Mouse (Mus musculus) neural tube, embryonic 13.5 days (tissue): Measurements from ENCODE around the gene Wwc1. TPM values are rescaled to one million over a fixed set of nuclear protein-coding genes. Genes with fewer than 3 reads are reported as not detected.

Source experiments
- ATAC-seq: fragments of 200-750 bp; cut with Nextera tagmentation; 2 replicates; pipeline ENCODE4 v1.8.0; 2017; ENCODE audit warnings: low read depth, mild to moderate bottlenecking, moderate TSS enrichment, moderate library complexity
- H3K27ac ChIP-seq: fragments of 300-500 bp; sonication (generic); replicated peaks from 2 replicates; pipeline ENCODE4 v1.5.1; 2015; ENCODE audit warnings: moderate library complexity, mild to moderate bottlenecking, inconsistent platforms
- H3K27me3 ChIP-seq: fragments of 300-500 bp; sonication (generic); 2 replicates; pipeline ENCODE4 v1.6.1; 2015; ENCODE audit warnings: mild to moderate bottlenecking, inconsistent platforms
- H3K36me3 ChIP-seq: fragments of 300-500 bp; sonication (generic); 2 replicates; pipeline ENCODE4 v1.6.1; 2015; ENCODE audit warnings: mild to moderate bottlenecking, inconsistent platforms
- H3K4me1 ChIP-seq: fragments of 300-500 bp; sonication (generic); replicated peaks from 2 replicates; pipeline ENCODE4 v1.6.1; 2015; ENCODE audit warnings: inconsistent platforms
- H3K4me2 ChIP-seq: fragments of 300-500 bp; sonication (generic); 2 replicates; pipeline ENCODE4 v1.6.1; 2015; ENCODE audit warnings: inconsistent platforms, mild to moderate bottlenecking, moderate library complexity
- H3K4me3 ChIP-seq: fragments of 300-500 bp; sonication (generic); 2 replicates; pipeline ENCODE4 v1.5.1; 2015; ENCODE audit warnings: mild to moderate bottlenecking, inconsistent platforms
- H3K9ac ChIP-seq: fragments of 300-500 bp; sonication (generic); 2 replicates; pipeline ENCODE4 v1.6.1; 2015; ENCODE audit warnings: moderate library complexity, mild to moderate bottlenecking, inconsistent platforms
- H3K9me3 ChIP-seq: fragments of 300-500 bp; sonication (generic); 2 replicates; pipeline ENCODE4 v1.6.1; 2016; ENCODE audit warnings: inconsistent platforms
- WGBS: fragments of 180-500 bp; shearing (Covaris S2); methylation state at CpG from one replicate; pipeline ENCODE4 v1.1.7; 2015; 5-methylcytosine and 5-hydroxymethylcytosine counted together
- polyA plus RNA-seq: library from polyadenylated mRNA; unstranded; fragments of >200 nt; fragmentation: Nextera tagmentation; extraction: Ambion mirVana; gene quantifications from 2 replicates; pipeline ENCODE4 v1.2.1, GENCODE M21; 2015

Wwc1 gene
- polyA plus RNA-seq: 6.3 TPM in 2 replicates

DNA sequence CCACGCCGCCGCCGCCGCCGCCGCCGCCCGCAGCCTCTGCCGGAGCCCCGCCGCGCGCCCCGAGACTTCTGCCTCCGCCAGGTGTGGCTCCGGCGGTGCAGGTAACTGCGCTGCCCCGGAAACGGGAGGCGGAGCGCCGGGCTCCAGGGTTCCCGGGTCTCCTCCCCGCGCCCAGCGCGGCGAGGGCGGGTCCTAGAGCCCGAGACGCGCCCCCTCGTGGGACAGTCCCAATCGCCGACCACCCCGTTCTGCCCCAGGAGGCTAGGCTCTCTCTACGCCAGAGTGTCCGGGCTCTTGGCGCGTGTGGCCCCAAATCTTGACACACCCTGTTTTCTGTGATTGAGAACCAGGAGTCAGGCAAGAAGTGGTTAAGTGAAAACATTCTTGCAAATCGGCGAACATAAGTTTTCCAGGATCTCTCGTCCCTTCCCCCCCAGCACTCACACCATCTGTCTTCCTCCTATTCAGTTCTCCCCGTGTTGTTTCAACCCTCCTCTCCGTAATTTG is at the start of gene Wwc1:
Gene Wwc1 (minus strand): TSS at position 117 of the 507 bp plus-strand sequence.
- Histone ChIP-seq H3K27ac (peak within 1 kb of the TSS; percentile 2; the same call in 1 of the 2 replicates), H3K4me1 (peaks cover 42% of the 10 kb centered on the region), H3K27me3 (peaks cover 30% of the 10 kb centered on the region), H3K36me3 (no peaks in the 10 kb centered on the region), H3K9ac (peak within 1 kb of the TSS; percentile 85), H3K4me3 (peak within 1 kb of the TSS; percentile 86), H3K9me3 (no peaks in the 10 kb centered on the region), H3K4me2 (peak within 1 kb of the TSS; percentile 89)
- peak; percentile 72 for ATAC-seq
- 1% methylated on average over 46 of the region's 47 CpGs for WGBS

DNA sequence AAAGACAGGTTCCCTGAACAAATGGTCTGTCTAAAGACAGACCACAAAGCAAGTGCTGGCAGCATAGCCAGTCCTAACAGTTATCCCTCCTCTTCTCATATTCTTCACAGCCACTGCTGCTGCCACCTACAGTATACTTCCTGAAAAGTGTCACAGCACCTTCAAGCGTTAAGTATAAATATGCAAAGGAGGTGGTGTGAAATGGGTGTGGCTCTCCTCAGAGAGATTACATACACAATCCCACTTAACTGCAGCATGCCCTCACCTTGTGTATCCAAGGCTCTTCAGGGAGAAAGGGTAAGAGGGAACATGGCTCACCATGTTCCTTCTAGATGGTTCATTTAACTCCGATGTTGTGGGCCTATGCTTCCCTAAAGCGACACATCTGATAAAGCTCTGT is 39.7 kb upstream of the Wwc1 start:
- Histone ChIP-seq H3K36me3 (peaks cover 24% of the 10 kb centered on the region), H3K4me1 (no peaks in the 10 kb centered on the region), H3K9me3 (peaks cover 12% of the 10 kb centered on the region; the same call in 1 of the 2 replicates), H3K9ac (no peak overlapping the region), H3K4me3 (no peak overlapping the region), H3K4me2 (no peak overlapping the region), H3K27me3 (no peaks in the 10 kb centered on the region), H3K27ac (no peak overlapping the region)
- no peak for ATAC-seq
- WGBS: 75% methylated on average over 3 of the region's 3 CpGs

DNA sequence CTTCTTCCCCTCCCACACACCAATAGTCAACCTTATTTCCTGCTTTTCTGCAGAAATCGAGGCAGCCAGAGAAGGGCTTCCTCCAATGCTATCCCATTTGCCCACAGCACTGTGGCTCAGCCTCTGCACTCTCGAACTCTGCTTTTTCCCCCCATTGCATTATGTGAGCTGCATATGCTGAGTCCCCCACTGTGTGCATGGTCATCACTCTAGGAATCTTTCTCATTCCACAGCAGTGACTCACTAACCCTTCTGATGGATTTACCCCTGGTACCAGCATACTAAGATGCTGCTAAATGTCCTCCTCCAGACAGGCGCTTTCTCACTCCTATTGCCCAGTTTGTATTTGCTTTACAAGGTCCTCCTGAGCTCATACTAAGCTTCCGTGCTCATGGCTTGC is 32.9 kb upstream of the Wwc1 start:
- 88% methylated on average over 4 of the region's 4 CpGs for WGBS
- H3K4me3 ChIP-seq: no peak overlapping the region

DNA sequence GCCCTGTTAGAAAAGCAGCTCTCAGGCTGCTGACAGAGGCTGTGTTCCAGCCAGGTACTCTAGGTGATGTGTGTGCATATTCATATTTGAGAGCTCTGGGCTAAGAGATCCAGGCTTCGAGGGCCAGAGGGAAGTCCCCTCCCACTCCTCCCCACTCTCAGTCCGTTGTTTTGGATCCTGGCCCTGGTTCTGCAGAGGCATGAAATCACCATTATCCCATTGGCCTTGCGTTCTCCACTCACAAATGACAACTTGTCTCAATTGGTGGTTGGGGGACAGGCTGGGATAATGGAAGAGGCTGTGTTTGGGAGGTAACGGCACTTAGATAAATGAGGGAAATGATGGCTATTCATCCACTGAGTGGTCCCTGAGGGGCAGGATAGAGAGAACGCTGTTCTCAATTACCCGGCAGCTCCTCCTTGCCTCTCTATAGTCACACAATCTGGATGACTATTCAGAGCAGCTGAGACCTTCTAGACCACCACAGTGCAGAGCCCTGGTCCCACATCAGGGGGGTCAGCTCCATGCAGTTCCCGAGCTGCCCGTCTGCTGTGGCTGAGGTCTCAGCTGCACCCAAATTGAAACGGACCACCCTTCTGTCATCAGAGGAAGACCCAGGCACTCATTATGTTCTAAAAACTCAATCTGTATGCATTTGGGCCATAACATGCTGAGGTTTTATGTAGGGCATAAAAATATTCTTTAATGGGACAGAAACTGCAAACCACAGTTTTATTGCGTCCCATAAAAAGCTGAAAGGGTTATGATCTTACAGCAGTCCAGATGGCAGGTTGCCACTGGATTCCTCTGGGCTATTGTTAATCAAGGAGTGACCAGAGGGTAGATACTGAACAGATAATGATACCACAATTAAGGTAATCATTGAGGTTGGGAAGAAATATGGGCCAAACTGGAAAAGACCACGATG is 29.2 kb upstream of the Wwc1 start:
- Histone ChIP-seq H3K4me3 (no peak overlapping the region), H3K27me3 (no peaks in the 10 kb centered on the region; the same call in 1 of the 2 replicates), H3K4me2 (no peak overlapping the region), H3K27ac (peak overlapping the region; percentile 64), H3K9me3 (no peaks in the 10 kb centered on the region), H3K4me1 (peaks cover 18% of the 10 kb centered on the region), H3K36me3 (peaks cover 16% of the 10 kb centered on the region), H3K9ac (no peak overlapping the region)
- peak; percentile 88 for ATAC-seq
- 10% methylated on average over 11 of the region's 11 CpGs for WGBS

More for the DNA sequence above, 32.9 kb upstream of the Wwc1 start:
- no peak overlapping the region for H3K4me2 ChIP-seq
- ATAC-seq: no peak
- H3K36me3 ChIP-seq: peaks cover 9% of the 10 kb centered on the region
- peaks cover 18% of the 10 kb centered on the region for H3K4me1 ChIP-seq
- H3K27me3 ChIP-seq: no peaks in the 10 kb centered on the region; the same call in 1 of the 2 replicates
- no peak overlapping the region for H3K27ac ChIP-seq
- no peaks in the 10 kb centered on the region for H3K9me3 ChIP-seq
- no peak overlapping the region for H3K9ac ChIP-seq

DNA sequence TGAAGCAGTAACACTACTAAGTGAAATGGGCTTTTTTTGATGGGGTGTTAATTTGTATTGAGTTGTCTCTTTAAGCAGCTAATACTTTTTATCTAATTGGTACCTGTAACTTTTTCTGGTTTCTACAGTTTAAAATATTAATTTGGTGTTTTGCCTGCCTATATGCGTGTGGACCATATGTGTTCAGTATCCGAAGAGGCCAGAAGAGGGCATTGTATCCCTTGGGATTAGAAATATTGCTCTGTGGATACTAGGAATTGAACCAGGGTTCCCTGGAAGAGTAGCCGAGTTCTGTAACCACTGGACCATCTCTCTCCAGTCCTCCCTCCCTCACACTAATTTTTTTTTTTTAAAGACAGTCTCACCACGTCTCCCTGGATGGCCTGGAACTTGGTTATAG is 22.6 kb upstream of the Wwc1 start:
- Histone ChIP-seq H3K9me3 (no peaks in the 10 kb centered on the region), H3K36me3 (peaks cover 4% of the 10 kb centered on the region), H3K4me2 (no peak overlapping the region), H3K4me3 (no peak overlapping the region), H3K4me1 (peaks cover 29% of the 10 kb centered on the region), H3K9ac (no peak overlapping the region), H3K27ac (no peak overlapping the region), H3K27me3 (peaks cover 17% of the 10 kb centered on the region)
- ATAC-seq: no peak
- 53% methylated on average over 4 of the region's 4 CpGs for WGBS

DNA sequence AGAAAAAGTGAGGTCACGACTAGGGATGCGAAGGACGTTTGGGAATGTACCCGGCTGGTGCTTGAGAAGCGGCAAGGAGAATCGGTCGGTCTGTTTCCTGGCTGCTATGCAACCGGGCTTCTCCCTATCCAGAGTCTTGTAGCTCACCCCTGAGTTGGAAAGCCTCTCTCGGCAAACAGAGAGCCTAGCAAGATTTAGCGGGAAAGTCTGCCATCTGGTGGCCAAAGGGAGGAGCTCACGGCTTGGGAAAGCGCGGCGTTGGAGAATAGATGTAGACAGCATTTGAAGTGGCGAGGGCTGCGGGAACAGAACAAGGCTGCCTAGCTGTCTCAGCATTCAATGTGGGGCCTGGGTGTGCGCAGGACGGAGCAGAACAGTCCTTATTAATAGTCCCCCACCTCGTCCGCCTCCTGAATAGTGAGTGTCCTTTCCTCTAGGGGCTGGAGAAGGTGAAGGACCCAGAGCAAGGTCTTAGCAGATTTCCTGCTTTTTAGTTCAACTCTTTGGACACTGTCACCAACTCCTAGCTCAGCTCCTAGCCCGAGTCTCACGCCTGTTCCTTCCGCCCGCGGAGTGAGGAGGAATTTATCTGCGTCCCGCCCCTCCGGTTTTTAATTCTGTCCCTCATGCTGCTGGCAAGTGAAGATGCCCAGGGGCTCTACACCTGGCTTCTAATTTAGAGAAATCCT is 21.1 kb upstream of the Wwc1 start:
- Histone ChIP-seq H3K36me3 (no peaks in the 10 kb centered on the region), H3K4me1 (peaks cover 29% of the 10 kb centered on the region), H3K27me3 (peaks cover 17% of the 10 kb centered on the region), H3K4me2 (peak overlapping the region; percentile 45), H3K4me3 (peak overlapping the region; percentile 9; the same call in 1 of the 2 replicates), H3K9me3 (no peaks in the 10 kb centered on the region), H3K9ac (peak overlapping the region; percentile 41; the same call in 1 of the 2 replicates), H3K27ac (no peak overlapping the region)
- peak; percentile 81 for ATAC-seq
- 4% methylated on average over 28 of the region's 28 CpGs for WGBS

DNA sequence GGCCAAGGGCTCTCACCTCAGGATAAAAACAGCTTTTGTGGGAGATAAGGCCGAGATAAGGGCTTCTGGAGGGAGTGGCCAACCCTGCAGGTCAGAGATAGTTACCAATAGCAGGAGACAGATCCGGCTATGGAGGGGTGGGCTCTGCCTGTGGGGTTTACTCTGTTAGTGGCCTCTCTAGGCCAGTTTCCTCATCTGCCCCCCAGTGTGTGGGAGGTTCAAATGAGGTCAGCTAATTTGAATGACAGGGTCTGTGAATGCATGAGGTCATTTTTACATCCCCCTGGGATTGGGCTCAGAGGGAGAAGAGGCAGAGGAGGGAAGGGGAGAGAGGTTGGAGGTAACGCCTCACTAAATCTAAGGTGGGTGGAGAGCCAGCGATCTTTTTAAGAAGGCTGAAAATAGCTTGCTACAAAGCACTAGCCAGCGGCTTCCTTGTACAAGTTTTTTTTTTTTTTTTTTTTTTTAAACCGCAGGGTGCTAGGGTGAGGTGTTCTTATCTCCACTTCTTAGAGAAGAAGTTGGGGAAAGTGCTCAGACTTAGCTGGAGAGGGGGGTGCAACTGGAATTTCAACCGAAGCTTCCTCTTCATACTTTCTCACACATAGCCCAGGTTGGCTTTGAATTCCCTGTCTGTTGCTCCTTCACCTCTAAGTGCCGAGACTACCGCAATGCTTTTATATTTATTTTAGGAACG is 20.4 kb upstream of the Wwc1 start:
- 2% methylated on average over 10 of the region's 10 CpGs for WGBS
- Histone ChIP-seq H3K9me3 (no peaks in the 10 kb centered on the region), H3K27me3 (peaks cover 17% of the 10 kb centered on the region), H3K9ac (no peak overlapping the region), H3K4me2 (peak overlapping the region; percentile 45), H3K4me1 (peaks cover 29% of the 10 kb centered on the region), H3K36me3 (no peaks in the 10 kb centered on the region), H3K27ac (no peak overlapping the region), H3K4me3 (peak overlapping the region; percentile 9; the same call in 1 of the 2 replicates)
- peak; percentile 57; the same call in 1 of the 2 replicates for ATAC-seq

DNA sequence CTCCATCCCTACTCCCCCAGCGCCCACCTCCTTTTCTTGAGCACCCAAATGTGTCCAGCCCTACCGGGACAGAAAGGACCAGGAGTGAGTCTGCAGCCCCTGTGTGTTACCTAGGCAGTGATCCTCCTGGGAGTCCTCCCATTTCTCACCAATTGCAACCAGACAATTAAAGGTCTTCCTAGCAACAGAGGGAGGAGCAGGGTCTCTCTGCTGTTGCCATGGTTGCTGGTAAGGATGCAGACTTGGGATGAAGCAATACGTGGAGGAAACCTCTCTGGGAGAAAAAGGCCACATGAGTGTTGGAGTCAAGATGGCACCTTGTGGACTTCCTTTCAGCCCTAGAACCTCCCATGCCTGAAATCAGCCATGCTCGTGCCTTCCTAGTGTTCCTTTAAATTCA is 19.7 kb upstream of the Wwc1 start:
- H3K9ac ChIP-seq: peak overlapping the region; percentile 31; the same call in 1 of the 2 replicates

DNA sequence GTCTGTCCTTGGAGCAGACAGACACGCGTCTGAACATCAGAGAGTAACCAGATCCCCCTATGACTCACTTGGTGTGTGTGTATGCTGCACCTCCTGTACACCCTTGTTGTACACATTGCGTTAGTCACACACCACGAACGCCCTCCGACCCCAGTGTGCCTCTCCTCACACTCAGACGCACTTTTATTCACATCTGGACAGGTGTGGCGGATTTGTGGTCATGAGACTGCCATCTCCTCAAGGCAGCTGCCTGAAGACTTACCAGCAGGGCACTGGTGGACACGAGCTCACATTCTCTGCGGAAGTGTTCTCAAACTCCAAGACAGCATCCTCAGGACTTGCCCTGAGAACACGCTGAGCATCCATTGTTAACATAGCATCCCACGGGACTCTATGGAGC is 17.7 kb upstream of the Wwc1 start:
- WGBS: 80% methylated on average over 12 of the region's 12 CpGs
- no peak for ATAC-seq
- H3K36me3 ChIP-seq: no peaks in the 10 kb centered on the region

More for the DNA sequence above, 19.7 kb upstream of the Wwc1 start:
- Histone ChIP-seq H3K9me3 (no peaks in the 10 kb centered on the region), H3K27ac (0 out of 2 replicates have a peak overlapping the region, but pooled peaks have one; percentile 18), H3K27me3 (peaks cover 17% of the 10 kb centered on the region), H3K36me3 (no peaks in the 10 kb centered on the region), H3K4me2 (peak overlapping the region; percentile 21; the same call in 1 of the 2 replicates), H3K4me3 (no peak overlapping the region), H3K4me1 (peaks cover 29% of the 10 kb centered on the region)
- WGBS: 6% methylated on average over 4 of the region's 4 CpGs
- peak; percentile 28; the same call in 1 of the 2 replicates for ATAC-seq

DNA sequence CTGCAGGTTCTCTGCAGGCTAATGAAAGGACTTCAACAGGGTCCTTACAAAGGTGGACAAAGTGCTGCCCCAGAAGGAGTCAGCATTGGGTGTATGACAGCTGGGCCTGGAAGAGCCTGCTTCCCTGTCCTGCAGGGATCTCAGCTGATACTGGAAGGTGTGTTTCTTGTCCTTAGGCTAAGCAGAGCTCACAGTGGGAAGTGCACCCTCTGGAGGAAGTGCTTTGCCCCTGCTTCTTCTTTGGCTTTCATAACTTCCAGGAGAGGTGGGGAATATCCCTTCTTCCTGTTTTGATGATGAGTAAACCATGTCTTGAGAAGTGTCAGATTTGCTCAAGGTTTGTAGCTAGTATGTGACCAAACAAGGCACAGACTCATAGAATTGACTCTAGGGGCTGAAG is 15.0 kb upstream of the Wwc1 start:
- no peak overlapping the region for H3K9ac ChIP-seq
- ATAC-seq: no peak
- no peaks in the 10 kb centered on the region for H3K36me3 ChIP-seq
- H3K4me3 ChIP-seq: no peak overlapping the region
- 0 out of 2 replicates have a peak, but pooled peaks cover 5% of the 10 kb centered on the region for H3K27me3 ChIP-seq
- H3K9me3 ChIP-seq: no peaks in the 10 kb centered on the region
- no peak overlapping the region for H3K4me2 ChIP-seq
- no peak overlapping the region for H3K27ac ChIP-seq
- peaks cover 10% of the 10 kb centered on the region for H3K4me1 ChIP-seq

More for the DNA sequence above, 17.7 kb upstream of the Wwc1 start:
- Histone ChIP-seq H3K9me3 (no peaks in the 10 kb centered on the region), H3K9ac (no peak overlapping the region), H3K27ac (no peak overlapping the region), H3K27me3 (peaks cover 8% of the 10 kb centered on the region; the same call in 1 of the 2 replicates), H3K4me3 (no peak overlapping the region), H3K4me2 (no peak overlapping the region), H3K4me1 (peaks cover 29% of the 10 kb centered on the region)

DNA sequence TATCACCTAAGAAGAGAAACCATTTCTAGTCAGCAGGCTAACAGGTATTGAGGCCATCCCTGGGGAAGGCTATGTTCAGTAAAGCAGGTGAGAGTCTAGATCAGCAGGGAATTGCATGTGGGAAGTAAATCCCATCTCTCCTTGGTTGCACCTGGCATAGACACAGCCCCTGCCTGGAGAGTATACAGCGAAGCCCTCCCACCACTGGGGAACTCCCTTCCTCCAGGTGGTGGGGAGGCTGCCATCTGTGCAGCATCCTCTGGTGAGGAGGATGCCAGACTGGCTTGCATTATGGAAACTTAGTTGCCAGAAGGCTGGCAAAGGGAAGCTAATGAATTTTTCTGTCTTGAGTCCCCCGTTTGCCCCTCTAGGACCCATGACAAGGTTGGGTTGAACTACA is 11.5 kb upstream of the Wwc1 start:
- H3K36me3 ChIP-seq: no peaks in the 10 kb centered on the region
- ATAC-seq: no peak
- no peak overlapping the region for H3K4me3 ChIP-seq
- H3K27me3 ChIP-seq: no peaks in the 10 kb centered on the region
- WGBS: 84% methylated on average over 2 of the region's 2 CpGs
- H3K4me2 ChIP-seq: no peak overlapping the region
- H3K9me3 ChIP-seq: no peaks in the 10 kb centered on the region
- H3K4me1 ChIP-seq: no peaks in the 10 kb centered on the region
- H3K27ac ChIP-seq: no peak overlapping the region
- H3K9ac ChIP-seq: no peak overlapping the region
